ENCODE assay signal across 8 mouse cellular contexts in genomic region chr5:130171423-130171954, GRCm38 (mm10). TPM values are rescaled to one million over a fixed set of nuclear protein-coding genes. Genes with fewer than 3 reads are reported as not detected.
A peak's percentile ranks its signal among the peaks of the same experiment; 100 is the strongest.
DNase-seq lines count a peak whose midpoint lies in the region; ATAC-seq and TF ChIP-seq lines count a peak whose summit lies in the region.

Rabgef1 (plus strand) TSS chr5:130171798.

- under 1% methylated on average over 58 of the region's 62 CpGs for WGBS in hindbrain, embryonic 10.5 days
- 0% methylated on average over 35 of the region's 62 CpGs for WGBS in lung, embryonic 15.5 days
- WGBS in olfactory bulb, adult 2 months, result under 1% methylated on average over 60 of the region's 62 CpGs

- H3K4me1 ChIP-seq in hindbrain, embryonic 10.5 days (replicated peaks), result peaks cover 25% of the 10 kb centered on the region
- peaks cover 18% of the 10 kb centered on the region for H3K4me1 ChIP-seq in lung, embryonic 15.5 days
- peaks cover 4% of the 10 kb centered on the region; the same call in 1 of the 2 replicates for H3K4me1 ChIP-seq in olfactory bulb, adult 2 months (ENCODE audit: control insufficient read depth, insufficient read depth, low read length)

- peak within 1 kb of the TSS; percentile 95 for H3K4me3 ChIP-seq in hindbrain, embryonic 10.5 days
- H3K4me3 ChIP-seq in lung, embryonic 15.5 days, result peak within 1 kb of the TSS; percentile 91
- H3K4me3 ChIP-seq in olfactory bulb, adult 2 months (ENCODE audit: insufficient read depth, low read depth, low read length), result peak within 1 kb of the TSS; percentile 92

- TF ChIP-seq CTCF in olfactory bulb, adult 2 months (IDR thresholded peaks at IDR 0.05; ENCODE audit: insufficient read depth, low read depth, low read length), result no peak

- no peaks in the 10 kb centered on the region for H3K27me3 ChIP-seq in hindbrain, embryonic 10.5 days (ENCODE audit: insufficient read depth, poor library complexity, severe bottlenecking)
- no peaks in the 10 kb centered on the region for H3K27me3 ChIP-seq in lung, embryonic 15.5 days

- peak within 1 kb of the TSS; percentile 91 for H3K27ac ChIP-seq in hindbrain, embryonic 10.5 days
- H3K27ac ChIP-seq in lung, embryonic 15.5 days, result peak within 1 kb of the TSS; percentile 94
- H3K27ac ChIP-seq in olfactory bulb, adult 2 months (ENCODE audit: insufficient read depth, low read depth, low read length), result peak within 1 kb of the TSS; percentile 87

- H3K36me3 ChIP-seq in hindbrain, embryonic 10.5 days, result no peaks in the 10 kb centered on the region
- no peaks in the 10 kb centered on the region for H3K36me3 ChIP-seq in lung, embryonic 15.5 days

- peak within 1 kb of the TSS; percentile 65 for H3K4me2 ChIP-seq in lung, embryonic 15.5 days

- DNase-seq in Muller cell, postnatal 12 days (ENCODE audit: inconsistent ontology term), result peak; percentile 97
- DNase-seq in cerebellum, adult 9-11 months, result peak; percentile 95
- peak; percentile 86 to 93 for DNase-seq in frontal cortex, adult 2 months (ENCODE audit: extremely low spot score in 1 of 2, low spot score in 1 of 2)
- DNase-seq in hindbrain, embryonic 10.5 days (ENCODE audit: low spot score), result peak; percentile 94
- DNase-seq in layer of hippocampus, adult 9-10 months (ENCODE audit: low spot score), result peak; percentile 79
- peak; percentile 82 to 83 for DNase-seq in thymus, adult 18-20 months

- peak; percentile 93 for ATAC-seq in lung, embryonic 15.5 days (ENCODE audit: borderline replicate concordance, extremely low read depth, low FRiP score, low TSS enrichment)

- no peaks in the 10 kb centered on the region for H3K9me3 ChIP-seq in hindbrain, embryonic 10.5 days
- H3K9me3 ChIP-seq in lung, embryonic 15.5 days, result no peaks in the 10 kb centered on the region

- peak within 1 kb of the TSS; percentile 89 for H3K9ac ChIP-seq in lung, embryonic 15.5 days

- TF ChIP-seq POLR2A in olfactory bulb, adult 2 months (IDR thresholded peaks at IDR 0.05; ENCODE audit: insufficient read depth, low read depth, low read length), result peak; percentile 98

RNA-seq across cellular contexts. Expression of gene Rabgef1, which starts in this region (rescaled TPM):
- 36.0 and 43.2 TPM in 2 replicates for polyA plus RNA-seq in frontal cortex, adult 2 months (2012; rRNA removed)
- 23.5 and 27.3 TPM in 2 replicates for polyA plus RNA-seq in hindbrain, embryonic 10.5 days (2016; fragmentation: Nextera tagmentation; extraction: Ambion mirVana)
- polyA plus RNA-seq in lung, embryonic 15.5 days (2015; fragmentation: Nextera tagmentation; extraction: Ambion mirVana), result 27.1 and 27.7 TPM in 2 replicates
- polyA plus RNA-seq in olfactory bulb, adult 2 months (2012; ENCODE audit: insufficient read depth, insufficient read length, low replicate concordance, missing spikeins), result not detected in 2 replicates

Comparison
In these comparisons a context has a peak if more than half of its experiments do, and no peak if none do; other contexts are left out.
1. Peak in every context shown above with its lines: DNase-seq, ATAC-seq, H3K4me3 ChIP-seq and H3K27ac ChIP-seq.
2. RNA of gene Rabgef1 (polyA plus RNA-seq): 36.0 to 43.2 TPM in frontal cortex, adult 2 months, 27.1 to 27.7 TPM in lung, embryonic 15.5 days and 23.5 to 27.3 TPM in hindbrain, embryonic 10.5 days; not detected in olfactory bulb, adult 2 months; every median in the first group is over 10 times any median in the second.